ENCODE assay signal across 12 mouse cellular contexts in the genomic region with DNA sequence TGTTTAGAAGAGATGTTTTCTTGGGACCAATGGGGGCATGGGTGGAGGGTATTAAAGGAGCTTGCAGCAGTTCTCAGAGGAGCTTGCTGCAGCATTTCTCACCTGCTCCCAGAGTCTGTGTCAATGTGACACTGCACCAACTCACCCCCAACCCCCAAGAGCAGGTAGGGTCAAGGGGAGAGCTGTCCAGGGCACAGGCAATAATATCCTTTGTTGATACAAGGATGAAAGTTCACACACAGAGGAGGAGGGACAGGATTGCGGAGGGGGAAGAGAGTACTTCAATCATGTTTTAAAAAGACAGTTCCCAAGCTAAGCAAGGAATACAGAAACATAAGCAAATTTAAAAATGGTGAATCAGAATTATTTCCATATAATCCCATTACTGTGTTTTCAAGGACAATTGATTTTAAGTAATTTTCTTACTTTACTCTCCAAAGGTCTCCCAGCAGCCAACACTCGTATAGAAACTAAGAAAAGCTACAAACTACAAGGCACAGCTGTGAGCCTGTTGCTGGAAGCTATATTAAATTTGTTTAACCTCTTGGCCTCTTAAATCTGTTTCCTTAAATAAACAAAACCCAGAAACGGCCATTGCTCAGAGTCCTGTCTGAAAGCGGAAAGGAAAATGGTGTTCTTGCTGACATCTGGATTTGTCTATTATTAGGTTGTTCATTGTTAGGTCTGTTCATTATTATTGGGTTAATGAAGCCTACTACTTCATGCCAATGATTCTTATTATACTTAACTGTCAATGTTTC. TPM values are rescaled to one million over a fixed set of nuclear protein-coding genes. Genes with fewer than 3 reads are reported as not detected.
DNase-seq lines count a peak whose midpoint lies in the region; ATAC-seq and TF ChIP-seq lines count a peak whose summit lies in the region.
"Had no signal": no experiment of that assay in that cellular context is flagged by ENCODE, and none has a peak within 500 bp of the region (broad histone marks: within the 10 kb centered on the region; RNA-seq: fewer than 3 reads in every experiment).

No protein-coding gene starts in this region.

- peaks cover 11% of the 10 kb centered on the region; the same call in 1 of the 2 replicates for H3K4me1 ChIP-seq in lung, embryonic 14.5 days (ENCODE audit: insufficient read depth)
- no peaks in the 10 kb centered on the region for H3K4me1 ChIP-seq in embryonic facial prominence, embryonic 11.5 days (ENCODE audit: control insufficient read depth, insufficient read depth, low read length)
- peaks cover 4% of the 10 kb centered on the region; the same call in 1 of the 2 replicates for H3K4me1 ChIP-seq in limb, embryonic 14.5 days (ENCODE audit: control insufficient read depth, insufficient read depth, low read length)
- H3K4me1 ChIP-seq in stomach, embryonic 15.5 days, result peaks cover 11% of the 10 kb centered on the region; the same call in 1 of the 2 replicates
- H3K4me1 ChIP-seq: embryonic facial prominence, embryonic 15.5 days had no signal

- no peak overlapping the region for H3K27ac ChIP-seq in lung, embryonic 14.5 days (ENCODE audit: low read depth)
- H3K27ac ChIP-seq in embryonic facial prominence, embryonic 11.5 days (replicated peaks; ENCODE audit: low read depth, low read length), result no peak overlapping the region
- no peak overlapping the region for H3K27ac ChIP-seq in limb, embryonic 14.5 days (replicated peaks; ENCODE audit: low read depth, low read length)
- 0 out of 2 replicates have a peak overlapping the region, but pooled peaks have one; percentile 21 for H3K27ac ChIP-seq in stomach, embryonic 15.5 days
- H3K27ac ChIP-seq: embryonic facial prominence, embryonic 15.5 days; heart, embryonic 10.5 days; hindbrain, embryonic 15.5 days had no signal

- no peak overlapping the region for H3K4me3 ChIP-seq in lung, embryonic 14.5 days (ENCODE audit: low read depth, low read length)
- no peak overlapping the region for H3K4me3 ChIP-seq in embryonic facial prominence, embryonic 11.5 days (ENCODE audit: low read depth, low read length)
- H3K4me3 ChIP-seq in limb, embryonic 14.5 days (replicated peaks; ENCODE audit: low read length), result no peak overlapping the region
- H3K4me3 ChIP-seq in stomach, embryonic 15.5 days (replicated peaks), result no peak overlapping the region
- H3K4me3 ChIP-seq: embryonic facial prominence, embryonic 15.5 days; heart, embryonic 10.5 days; hindbrain, embryonic 15.5 days had no signal

- no peaks in the 10 kb centered on the region for H3K36me3 ChIP-seq in lung, embryonic 14.5 days (ENCODE audit: insufficient read depth)
- no peaks in the 10 kb centered on the region for H3K36me3 ChIP-seq in embryonic facial prominence, embryonic 11.5 days (replicated peaks; ENCODE audit: control insufficient read depth, insufficient read depth, low read depth, low read length)
- no peaks in the 10 kb centered on the region for H3K36me3 ChIP-seq in limb, embryonic 14.5 days (ENCODE audit: control insufficient read depth, insufficient read depth, low read length)
- H3K36me3 ChIP-seq in stomach, embryonic 15.5 days, result no peaks in the 10 kb centered on the region
- H3K36me3 ChIP-seq: embryonic facial prominence, embryonic 15.5 days; heart, embryonic 10.5 days; hindbrain, embryonic 15.5 days had no signal

- peak; percentile 86; the same call in 1 of the 2 replicates for ATAC-seq in lung, embryonic 14.5 days (ENCODE audit: insufficient read depth)
- ATAC-seq in embryonic facial prominence, embryonic 11.5 days (replicated peaks; ENCODE audit: insufficient number of reproducible peaks, low FRiP score, low TSS enrichment, low read depth), result 0 out of 2 replicates have a peak, but pooled peaks have one; percentile 7
- ATAC-seq in limb, embryonic 14.5 days (ENCODE audit: low FRiP score, low read depth), result no peak
- peak; percentile 68; the same call in 1 of the 2 replicates for ATAC-seq in stomach, embryonic 15.5 days (ENCODE audit: insufficient read depth, low FRiP score, low read depth)
- no peak for ATAC-seq in CD4-positive, CD25-positive, alpha-beta regulatory T cell, adult 4 months

- peaks cover 5% of the 10 kb centered on the region; the same call in 1 of the 2 replicates for H3K27me3 ChIP-seq in lung, embryonic 14.5 days (ENCODE audit: insufficient read depth, low read length)
- H3K27me3 ChIP-seq in embryonic facial prominence, embryonic 11.5 days (ENCODE audit: control insufficient read depth, insufficient read depth, low read length), result peaks cover 8% of the 10 kb centered on the region; the same call in 1 of the 2 replicates
- H3K27me3 ChIP-seq in limb, embryonic 14.5 days (ENCODE audit: control insufficient read depth, insufficient read depth, low read length), result no peaks in the 10 kb centered on the region
- H3K27me3 ChIP-seq in stomach, embryonic 15.5 days (replicated peaks), result no peaks in the 10 kb centered on the region
- H3K27me3 ChIP-seq: embryonic facial prominence, embryonic 15.5 days had no signal

- H3K4me2 ChIP-seq in lung, embryonic 14.5 days, result no peak overlapping the region
- H3K4me2 ChIP-seq in embryonic facial prominence, embryonic 11.5 days (ENCODE audit: low read depth, low read length), result no peak overlapping the region
- H3K4me2 ChIP-seq in limb, embryonic 14.5 days (replicated peaks; ENCODE audit: low read depth, low read length, severe bottlenecking), result no peak overlapping the region
- no peak overlapping the region for H3K4me2 ChIP-seq in stomach, embryonic 15.5 days
- H3K4me2 ChIP-seq: embryonic facial prominence, embryonic 15.5 days; hindbrain, embryonic 15.5 days had no signal

- no peak for TF ChIP-seq POLR2A in limb, embryonic 14.5 days (IDR thresholded peaks at IDR 0.05; ENCODE audit: borderline replicate concordance, extremely low read depth, insufficient read depth, insufficient read length)

- no peak overlapping the region for H3K9ac ChIP-seq in lung, embryonic 14.5 days
- H3K9ac ChIP-seq in embryonic facial prominence, embryonic 11.5 days (replicated peaks; ENCODE audit: low read length), result no peak overlapping the region
- no peak overlapping the region for H3K9ac ChIP-seq in limb, embryonic 14.5 days (ENCODE audit: low read depth, low read length, severe bottlenecking)
- H3K9ac ChIP-seq in stomach, embryonic 15.5 days, result no peak overlapping the region
- H3K9ac ChIP-seq: embryonic facial prominence, embryonic 15.5 days; hindbrain, embryonic 15.5 days had no signal

- TF ChIP-seq CTCF in lung, embryonic 14.5 days (IDR thresholded peaks at IDR 0.05; ENCODE audit: low read depth), result no peak

- WGBS in lung, embryonic 14.5 days, result 7% methylated on average over 4 of the region's 4 CpGs
- WGBS in embryonic facial prominence, embryonic 11.5 days, result 15% methylated on average over 4 of the region's 4 CpGs
- WGBS in limb, embryonic 14.5 days, result 21% methylated on average over 4 of the region's 4 CpGs
- 11% methylated on average over 4 of the region's 4 CpGs for WGBS in stomach, embryonic 15.5 days

- DNase-seq in lung, embryonic 14.5 days, result peak; percentile 77
- DNase-seq in lung, postnatal 10 days, result no peak
- DNase-seq in embryonic facial prominence, embryonic 11.5 days (ENCODE audit: low spot score), result peak; percentile 58
- peak; percentile 38 for DNase-seq in limb, embryonic 14.5 days (ENCODE audit: low spot score)
- no peak for DNase-seq in gastrocnemius, postnatal 25 days
- DNase-seq: adrenal gland, postnatal 36 days; thymus, postnatal 36 days had no signal

- H3K9me3 ChIP-seq in lung, embryonic 14.5 days (ENCODE audit: low read depth, low read length), result no peaks in the 10 kb centered on the region
- no peaks in the 10 kb centered on the region for H3K9me3 ChIP-seq in embryonic facial prominence, embryonic 11.5 days (replicated peaks; ENCODE audit: control insufficient read depth, low read length)
- no peaks in the 10 kb centered on the region for H3K9me3 ChIP-seq in limb, embryonic 14.5 days (ENCODE audit: control insufficient read depth, low read length)
- H3K9me3 ChIP-seq in stomach, embryonic 15.5 days, result no peaks in the 10 kb centered on the region
- H3K9me3 ChIP-seq: embryonic facial prominence, embryonic 15.5 days; heart, embryonic 10.5 days; hindbrain, embryonic 15.5 days had no signal

RNA-seq across cellular contexts. Expression of gene Dnah11, which starts 12.5 kb away (rescaled TPM):
- polyA plus RNA-seq in lung, embryonic 14.5 days (2014; fragmentation: Nextera tagmentation; extraction: Ambion mirVana), result 0.34 and 0.43 TPM in 2 replicates
- polyA plus RNA-seq in embryonic facial prominence, embryonic 11.5 days (2014; fragmentation: Nextera tagmentation; extraction: Ambion mirVana), result 0.17 and 0.29 TPM in 2 replicates
- polyA plus RNA-seq in limb, embryonic 14.5 days (2012; rRNA removed), result 0.38 and 0.39 TPM in 2 replicates
- 0.15 and 0.23 TPM in 2 replicates for polyA plus RNA-seq in limb, embryonic 14.5 days (2014; fragmentation: Nextera tagmentation; extraction: Ambion mirVana)
- polyA plus RNA-seq in stomach, embryonic 15.5 days (2015; fragmentation: Nextera tagmentation; extraction: Ambion mirVana), result 0.04 and 0.08 TPM in 2 replicates
- total RNA-seq in gastrocnemius, postnatal 25 days (2021), result under 1 TPM in 1 of 2 experiments, not detected in 1; 0.03 TPM
- polyA plus RNA-seq in CD4-positive, CD25-positive, alpha-beta regulatory T cell, adult 4 months (2017; shearing (Covaris generic)), result 1 to 10 TPM in 1 of 2 experiments, under 1 TPM in 1; 0.43 to 1.3 TPM

Comparison
In these comparisons a context has a peak if more than half of its experiments do, and no peak if none do; other contexts are left out.
1. DNase-seq: peak in lung, embryonic 14.5 days (single experiment), embryonic facial prominence, embryonic 11.5 days (single experiment) and limb, embryonic 14.5 days (single experiment); none in lung, postnatal 10 days (single experiment) and gastrocnemius, postnatal 25 days (single experiment).
2. ATAC-seq: peak in lung, embryonic 14.5 days (single experiment), embryonic facial prominence, embryonic 11.5 days (single experiment) and stomach, embryonic 15.5 days (single experiment); none in limb, embryonic 14.5 days (single experiment) and CD4-positive, CD25-positive, alpha-beta regulatory T cell, adult 4 months (single experiment).